Mouse (Mus musculus): ENCODE measurements at regions not wholly inside any gene's neighbourhood (a gene's known extent, or its start where the extent isn't known, plus 50 kb on each side); places are given as distances from the start of the nearest gene placed in this dataset.

DNA sequence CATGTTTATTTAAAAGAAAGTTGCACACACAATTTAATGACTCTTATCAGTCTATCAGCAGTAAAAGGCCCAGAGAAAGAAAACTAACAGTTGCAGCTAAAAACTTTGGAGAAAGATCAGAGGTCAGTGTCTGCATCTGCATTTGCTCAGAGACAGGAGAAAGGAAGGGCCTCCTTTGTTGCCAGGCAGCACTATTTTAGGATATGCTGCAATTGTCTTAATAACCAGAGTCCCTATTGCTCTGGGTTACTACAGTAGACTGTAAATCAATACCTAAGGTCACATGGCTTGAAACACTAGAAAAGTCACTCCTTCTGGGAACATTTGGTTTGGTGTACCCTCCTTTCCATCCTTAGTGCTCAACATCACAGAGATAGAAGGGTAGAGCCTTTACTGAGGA lies 175.7 kb downstream of the Hdgfl1 start:
- no peak for ATAC-seq (replicated peaks; ENCODE audit: low read depth, poor library complexity, severe bottlenecking)

DNA sequence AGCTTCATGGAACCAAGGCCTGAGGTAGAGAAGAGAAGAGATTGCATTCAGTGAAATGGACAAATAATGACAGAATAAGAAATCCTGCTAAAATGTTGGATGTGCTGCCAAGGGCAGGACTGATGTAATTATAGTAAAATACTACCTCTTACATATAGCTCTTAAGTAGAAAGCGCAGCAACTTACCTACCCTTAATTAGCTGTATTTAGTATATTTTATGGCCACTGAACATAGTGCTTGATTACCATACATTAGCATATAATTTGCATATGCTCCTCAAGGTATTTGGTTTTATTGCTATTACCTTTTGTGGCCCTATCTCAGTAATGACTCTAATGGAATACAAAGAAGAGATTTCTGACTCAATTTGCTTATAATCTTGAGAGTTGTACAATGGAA lies 176.2 kb downstream of the Hdgfl1 start:
- no peak for ATAC-seq (replicated peaks; ENCODE audit: low read depth, poor library complexity, severe bottlenecking)

DNA sequence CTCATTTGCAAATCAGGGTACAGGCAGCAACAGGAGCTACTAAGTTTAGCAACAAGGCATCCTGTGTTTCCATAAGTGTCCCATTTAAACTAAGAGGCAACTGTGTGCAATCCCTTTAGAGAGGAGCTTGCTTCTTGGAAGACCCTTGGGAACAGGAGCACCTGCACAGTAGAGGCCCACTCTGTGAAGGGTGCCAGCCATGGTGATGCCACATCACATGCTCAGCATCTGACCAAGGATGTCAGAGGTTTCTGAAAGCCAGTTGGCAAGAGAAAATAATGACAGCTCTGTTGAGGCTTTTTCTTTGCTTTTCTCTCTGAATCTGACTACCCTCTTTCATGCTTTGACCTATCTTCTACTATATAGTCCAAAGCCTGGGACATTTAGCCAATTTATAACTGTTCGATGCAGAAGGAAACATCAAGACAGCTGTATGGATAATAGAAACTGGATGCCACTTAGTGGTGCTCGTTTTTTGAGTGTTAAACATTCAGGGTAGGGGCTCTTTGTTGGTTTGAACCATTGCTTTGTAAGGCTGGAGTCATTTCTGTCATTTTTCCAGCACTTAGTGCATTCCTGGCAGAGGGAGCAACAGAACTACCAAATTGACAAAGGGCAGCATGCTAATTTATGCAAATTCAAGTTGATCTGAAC lies 193.9 kb downstream of the Hdgfl1 start:
- no peak for ATAC-seq (replicated peaks; ENCODE audit: low read depth, poor library complexity, severe bottlenecking)

DNA sequence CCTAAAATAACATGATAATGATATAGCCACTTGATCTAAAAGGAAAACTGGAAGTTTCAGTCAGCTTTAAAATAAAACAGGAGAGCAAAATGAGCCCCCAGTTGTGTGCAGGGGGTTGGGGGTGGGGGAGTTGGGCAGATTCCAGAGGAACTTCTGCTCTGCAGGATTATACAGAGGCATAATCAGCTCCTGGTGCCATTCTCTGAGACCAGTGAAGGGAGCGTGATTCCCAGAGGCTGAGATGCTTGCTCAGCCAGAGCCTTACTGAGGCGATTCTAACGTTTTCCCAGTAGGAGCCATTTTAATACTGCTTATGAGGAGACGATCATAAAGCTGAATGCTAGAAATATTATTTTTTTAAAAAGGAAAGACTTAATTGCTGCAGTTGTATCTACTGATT lies 200.5 kb downstream of the Hdgfl1 start:
- no peak for ATAC-seq (replicated peaks; ENCODE audit: low read depth, poor library complexity, severe bottlenecking)

DNA sequence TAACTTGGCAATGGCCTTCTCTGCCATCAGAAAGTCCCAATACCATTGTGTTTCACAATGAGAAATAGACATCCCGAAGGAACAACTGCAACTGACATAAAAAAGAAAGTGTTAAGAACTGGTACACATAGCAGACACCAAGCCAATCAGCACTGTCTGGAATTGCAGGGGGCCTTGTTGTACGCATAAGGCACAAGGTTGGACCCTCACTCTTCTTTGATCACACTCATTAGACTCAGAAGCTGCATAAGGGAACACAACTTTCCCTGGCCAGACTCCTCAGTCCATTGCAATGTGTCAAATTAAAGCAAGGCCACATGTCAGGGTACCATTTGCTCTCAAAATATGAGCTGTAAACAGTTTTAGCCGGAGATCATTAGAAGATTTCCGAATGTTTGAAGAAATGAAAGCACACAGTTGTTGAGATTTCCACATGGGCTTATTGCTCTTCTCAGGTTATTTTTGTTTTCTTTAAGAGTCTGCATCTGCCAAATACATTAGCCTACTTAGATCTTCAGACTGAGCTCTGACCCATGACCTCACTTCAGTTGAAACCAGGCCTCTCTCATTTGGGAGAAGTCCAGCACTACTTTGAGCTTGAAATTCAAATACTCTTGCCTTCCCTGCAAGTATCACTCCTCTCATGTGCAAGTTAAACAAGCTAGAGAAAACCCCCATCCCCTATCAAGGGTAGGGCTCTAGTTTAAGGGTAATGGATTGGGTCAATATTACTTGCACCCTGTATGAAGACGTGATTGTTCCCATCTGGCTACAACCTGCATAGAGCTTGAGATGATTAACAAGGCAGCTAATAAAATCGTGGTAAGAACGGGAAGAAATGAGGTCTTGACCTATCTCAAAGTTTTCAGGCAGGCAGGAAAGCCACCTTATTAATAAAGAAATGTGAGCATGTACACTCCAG lies 204.8 kb downstream of the Hdgfl1 start:
- ATAC-seq (replicated peaks; ENCODE audit: low read depth, poor library complexity, severe bottlenecking), result no peak

DNA sequence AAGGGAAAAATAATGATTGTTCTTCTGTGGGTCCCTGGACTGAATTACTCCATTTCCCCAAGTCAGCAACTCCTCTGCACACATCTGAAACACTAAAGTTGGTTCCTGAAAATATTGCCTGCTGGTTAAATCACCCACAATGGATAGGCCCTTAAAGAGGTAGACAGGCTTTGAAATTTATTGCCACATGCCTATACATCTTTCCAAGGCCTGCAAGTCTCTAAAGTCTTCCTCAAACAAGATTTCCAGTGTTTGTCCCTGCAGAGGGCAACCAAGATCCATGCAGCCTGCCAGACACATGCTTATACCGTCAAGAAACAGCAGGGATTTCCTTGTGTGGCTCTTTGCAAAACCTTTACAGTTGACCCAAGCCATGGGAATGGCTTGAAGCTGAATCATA lies 211.6 kb downstream of the Hdgfl1 start:
- ATAC-seq (replicated peaks; ENCODE audit: low read depth, poor library complexity, severe bottlenecking), result no peak

DNA sequence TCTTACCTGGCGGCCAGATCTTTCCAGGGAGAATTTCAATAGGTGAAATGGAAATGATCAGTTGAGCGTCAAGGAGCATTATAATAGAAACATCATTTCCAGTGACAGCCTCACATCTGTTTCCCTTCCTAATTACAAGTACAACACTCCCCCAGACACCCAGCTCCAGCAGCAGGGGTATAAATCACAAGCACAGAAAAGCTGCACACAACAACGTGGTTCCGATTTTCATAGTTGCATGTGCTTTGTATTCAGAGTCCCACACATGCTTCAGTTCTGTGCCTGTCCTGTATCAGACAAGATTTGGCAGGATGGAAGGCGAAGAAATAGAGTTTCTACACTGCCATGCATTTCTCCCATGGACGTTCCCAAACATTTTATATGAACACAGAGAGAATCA lies 215.7 kb downstream of the Hdgfl1 start:
- ATAC-seq (replicated peaks; ENCODE audit: low read depth, poor library complexity, severe bottlenecking), result no peak

DNA sequence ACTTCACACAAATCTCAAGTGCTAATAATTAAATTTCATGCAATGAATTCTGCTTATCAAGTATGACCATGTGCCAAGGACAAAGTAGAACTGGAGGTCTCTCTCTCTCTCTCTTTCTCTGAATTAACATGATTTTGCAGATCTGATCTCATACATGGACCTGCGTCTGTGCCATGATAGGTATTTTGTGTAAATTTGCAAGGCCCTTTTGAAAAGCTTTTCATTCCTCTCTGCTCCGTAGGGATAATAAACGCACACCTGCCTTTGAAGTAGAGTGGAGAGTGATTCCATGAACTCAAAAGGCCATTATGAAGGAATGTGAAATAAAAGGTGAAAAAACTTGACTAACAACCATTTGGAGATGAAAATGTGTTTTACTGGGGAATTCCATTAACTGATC lies 217.8 kb downstream of the Hdgfl1 start:
- no peak for ATAC-seq (replicated peaks; ENCODE audit: low read depth, poor library complexity, severe bottlenecking)

DNA sequence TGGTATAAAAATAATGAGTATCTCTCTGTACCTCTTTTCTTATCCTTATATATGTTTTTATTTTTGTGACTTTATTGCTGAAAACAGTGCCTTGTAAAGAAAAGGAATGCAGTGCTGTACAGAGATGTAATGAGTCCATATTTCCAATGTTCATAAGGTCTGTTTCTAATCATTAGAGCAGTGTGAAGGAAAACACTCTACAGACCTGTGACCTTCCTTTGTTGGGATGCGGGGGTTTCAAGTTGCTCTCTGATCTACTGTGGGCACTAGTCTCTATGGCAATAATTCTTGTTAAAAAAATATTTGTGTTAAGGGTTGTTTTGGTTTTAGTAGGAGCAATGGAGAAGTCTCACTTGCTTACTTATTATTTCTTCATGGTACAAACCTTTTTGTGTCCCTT lies 231.0 kb downstream of the Hdgfl1 start:
- no peak for ATAC-seq (replicated peaks; ENCODE audit: low read depth, poor library complexity, severe bottlenecking)

DNA sequence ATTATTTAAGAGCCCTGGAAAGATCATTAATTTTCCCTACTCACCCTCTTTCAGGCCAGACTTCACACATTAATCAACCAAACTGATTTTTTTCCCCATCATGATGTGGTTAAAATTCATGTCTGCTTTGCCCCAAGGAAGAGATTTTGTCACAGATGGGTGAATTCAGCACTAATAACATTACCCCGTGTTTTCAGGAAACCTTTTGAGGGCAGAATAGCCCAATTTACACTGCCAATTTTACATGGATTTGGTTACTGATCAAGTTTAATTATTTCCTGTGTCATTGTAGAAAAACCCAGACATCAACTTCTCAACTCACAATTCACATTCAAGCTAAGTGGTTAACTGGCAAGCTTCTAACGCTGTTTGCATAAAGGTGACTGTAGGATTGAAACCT lies 233.4 kb downstream of the Hdgfl1 start:
- no peak for ATAC-seq (replicated peaks; ENCODE audit: low read depth, poor library complexity, severe bottlenecking)

DNA sequence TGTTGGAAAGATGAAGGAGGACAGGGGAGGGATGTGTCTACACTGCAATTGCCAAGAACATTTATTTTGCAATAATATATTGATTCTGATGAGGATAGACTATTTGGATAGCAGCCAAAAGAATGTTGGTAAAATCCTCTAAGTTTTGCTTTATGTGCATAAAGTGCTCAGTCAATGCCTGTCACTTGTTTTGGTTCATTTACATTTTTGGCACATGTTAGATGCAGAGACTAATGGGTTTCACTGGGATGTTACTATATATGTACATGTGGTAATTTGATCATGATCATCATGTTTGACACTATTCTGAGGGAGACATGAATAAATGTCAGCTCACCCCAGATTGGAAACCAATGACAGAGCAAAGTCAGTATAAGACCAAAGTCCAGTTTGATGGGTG lies 237.2 kb downstream of the Hdgfl1 start:
- no peak for ATAC-seq (replicated peaks; ENCODE audit: low read depth, poor library complexity, severe bottlenecking)

DNA sequence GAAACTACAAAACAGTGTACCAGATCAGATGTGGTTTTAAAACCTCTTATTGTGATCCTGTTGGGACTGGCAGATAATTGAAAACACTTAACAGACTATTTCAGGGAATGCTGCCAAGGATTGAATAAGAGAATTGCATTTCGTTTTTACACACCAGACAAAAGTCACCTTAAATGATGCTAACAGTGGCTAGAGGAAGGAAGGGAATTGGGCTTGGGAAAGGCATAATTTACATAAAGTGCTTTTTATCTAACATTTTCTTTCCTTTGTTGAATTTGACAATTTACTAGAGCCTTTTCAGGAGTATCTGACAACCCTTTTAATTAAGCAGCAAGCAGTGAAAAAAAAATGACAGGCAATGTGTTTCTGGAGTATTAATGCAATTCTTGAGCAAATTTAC lies 250.9 kb downstream of the Hdgfl1 start:
- ATAC-seq (replicated peaks; ENCODE audit: low read depth, poor library complexity, severe bottlenecking), result no peak

DNA sequence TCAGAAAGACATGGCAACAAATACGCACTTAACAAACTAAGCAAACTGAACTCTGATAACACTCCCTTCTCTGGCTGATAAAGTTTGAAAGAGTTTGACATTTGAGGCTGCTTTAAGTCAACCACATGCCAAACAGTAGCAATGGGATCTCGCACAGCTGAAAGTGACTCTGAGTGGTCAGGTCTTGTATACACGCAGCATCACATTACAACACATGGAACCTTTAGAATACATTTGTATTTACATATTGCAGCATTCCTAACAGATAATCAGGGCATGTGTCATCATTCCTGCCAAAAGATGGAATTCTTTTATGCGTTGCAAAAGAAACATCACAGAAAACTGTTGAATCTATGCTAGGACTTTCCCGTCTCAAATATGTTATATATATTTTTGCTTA lies 251.5 kb downstream of the Hdgfl1 start:
- ATAC-seq (replicated peaks; ENCODE audit: low read depth, poor library complexity, severe bottlenecking), result no peak

DNA sequence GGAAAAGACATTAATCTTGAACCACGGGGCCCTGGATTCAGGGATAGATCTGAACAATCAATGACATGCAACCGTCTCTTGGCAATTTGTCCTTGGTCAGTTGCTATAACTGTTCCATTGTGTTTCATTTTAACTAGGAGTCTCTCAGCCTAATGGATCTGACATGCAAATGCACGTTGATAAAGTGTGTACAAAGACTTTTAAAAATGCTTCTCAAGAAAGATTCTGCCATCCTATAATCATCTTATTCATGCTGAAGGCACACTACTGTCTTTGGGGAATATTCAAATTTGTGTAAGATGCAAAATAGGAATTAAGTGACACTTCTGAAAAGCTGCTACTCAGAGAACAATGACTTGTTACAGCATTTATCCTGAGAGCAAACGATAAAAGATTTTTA lies 252.3 kb downstream of the Hdgfl1 start:
- no peak for ATAC-seq (replicated peaks; ENCODE audit: low read depth, poor library complexity, severe bottlenecking)

DNA sequence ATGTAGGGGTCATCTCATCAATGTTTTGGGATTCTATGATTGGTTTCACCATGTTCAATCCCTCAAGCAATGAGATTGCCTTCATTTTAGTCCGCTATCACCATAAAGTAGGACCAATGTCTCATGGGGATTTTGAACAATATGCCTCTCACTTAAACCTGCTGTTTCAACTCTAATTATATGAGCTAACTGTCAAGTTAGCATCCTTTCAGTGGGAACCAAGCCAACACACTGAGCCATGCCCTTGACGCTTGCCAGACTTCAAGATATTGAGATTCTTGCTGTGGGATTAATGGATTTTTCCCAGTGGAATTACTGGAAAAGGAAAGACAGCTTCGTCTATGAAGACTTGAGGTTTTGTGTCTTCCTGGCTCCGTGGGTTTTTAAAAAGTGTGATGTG lies 259.5 kb downstream of the Hdgfl1 start:
- ATAC-seq (replicated peaks; ENCODE audit: low read depth, poor library complexity, severe bottlenecking), result no peak

DNA sequence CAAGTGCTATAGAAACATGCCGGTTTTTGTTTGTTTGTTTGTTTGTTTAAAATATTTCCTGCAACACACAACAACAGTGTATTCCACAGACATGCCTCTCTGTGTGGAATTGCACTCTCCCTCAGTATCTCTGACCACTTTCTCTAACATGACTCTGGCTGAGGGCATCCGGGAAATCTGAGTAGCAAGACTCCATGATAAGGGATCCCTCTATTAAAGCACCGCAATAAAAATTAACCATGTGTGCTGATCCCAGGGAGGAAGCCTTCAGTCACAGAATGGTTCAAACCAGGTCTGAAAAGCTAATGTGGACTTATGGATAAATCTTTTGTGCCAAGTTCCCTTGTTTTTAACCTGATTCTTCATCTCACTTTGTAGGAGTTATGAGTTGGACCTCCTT lies 260.1 kb downstream of the Hdgfl1 start:
- no peak for ATAC-seq (replicated peaks; ENCODE audit: low read depth, poor library complexity, severe bottlenecking)

DNA sequence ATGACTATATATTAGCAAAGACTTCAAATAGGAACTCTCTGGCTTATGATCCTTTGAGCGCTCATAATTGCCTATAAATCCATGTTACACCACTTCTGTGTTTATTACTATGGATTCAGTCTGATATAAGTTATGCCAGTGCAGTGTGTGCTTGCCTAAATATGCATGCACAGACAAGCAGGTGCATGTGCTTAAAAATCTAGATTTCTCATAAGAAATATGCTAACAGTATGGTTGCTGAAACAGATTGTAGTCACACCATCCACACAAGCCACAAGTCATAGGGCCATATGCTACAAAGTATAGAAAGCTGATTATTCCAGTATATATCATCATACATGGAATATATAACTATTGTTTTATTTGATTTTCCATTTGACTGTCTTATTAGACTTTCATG lies 266.2 kb downstream of the Hdgfl1 start:
- no peak for ATAC-seq (replicated peaks; ENCODE audit: low read depth, poor library complexity, severe bottlenecking)

DNA sequence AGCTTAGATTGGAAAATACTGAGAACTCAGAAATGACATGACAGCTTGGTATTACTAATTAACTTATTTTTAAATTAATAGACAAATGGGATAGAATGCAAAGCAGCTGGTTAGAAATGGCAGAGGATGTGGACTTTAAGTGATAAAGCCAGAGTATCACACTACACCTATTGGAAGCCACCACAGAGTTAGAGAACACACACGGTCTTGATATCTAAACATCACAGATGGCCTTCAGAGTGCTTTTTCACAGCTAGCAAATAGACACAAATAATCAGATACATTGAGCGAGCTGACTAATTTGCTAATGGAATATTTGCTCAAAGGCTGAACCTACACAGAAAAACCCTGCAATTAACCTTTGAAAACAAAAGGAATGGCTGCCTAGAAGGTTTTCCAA lies 272.9 kb downstream of the Hdgfl1 start:
- ATAC-seq (replicated peaks; ENCODE audit: low read depth, poor library complexity, severe bottlenecking), result no peak

DNA sequence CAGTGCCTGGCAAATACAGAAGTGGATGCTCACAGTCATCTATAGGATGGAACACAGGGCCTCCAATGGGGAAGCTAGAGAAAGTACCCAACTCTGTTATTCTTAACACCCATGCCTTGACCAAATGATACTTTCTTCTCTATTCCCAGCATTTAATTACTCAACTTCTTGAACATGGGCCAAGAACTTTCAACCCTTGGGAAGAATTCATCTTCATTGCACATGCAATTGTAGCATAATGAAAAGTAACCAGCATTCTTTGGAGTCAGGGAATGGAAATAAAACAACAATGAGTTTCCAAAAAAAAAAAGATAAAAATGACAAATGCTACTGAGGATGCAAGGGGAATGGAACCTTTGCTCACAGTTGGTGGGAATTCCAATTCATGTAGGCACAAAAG lies 274.1 kb downstream of the Hdgfl1 start:
- no peak for ATAC-seq (replicated peaks; ENCODE audit: low read depth, poor library complexity, severe bottlenecking)

DNA sequence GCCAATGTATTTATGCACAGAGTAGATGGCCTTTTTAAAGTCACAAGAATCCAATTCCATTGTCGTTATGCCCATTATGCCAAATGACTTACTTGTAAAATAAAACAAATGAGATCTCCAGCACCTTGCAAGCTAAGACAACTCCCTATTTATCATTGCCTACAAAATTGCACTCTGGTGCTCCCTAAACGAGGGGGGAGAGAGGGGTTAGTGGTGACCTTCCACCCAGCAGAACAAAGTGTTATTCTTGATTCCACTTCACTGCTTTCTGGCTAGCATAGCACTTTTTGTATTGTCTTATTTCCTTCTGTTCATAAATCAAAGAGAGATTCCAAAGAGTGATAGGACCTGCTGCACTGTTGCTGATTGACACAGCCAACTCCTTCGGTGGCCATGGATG lies 300.6 kb downstream of the Hdgfl1 start:
- ATAC-seq (replicated peaks; ENCODE audit: low read depth, poor library complexity, severe bottlenecking), result no peak

DNA sequence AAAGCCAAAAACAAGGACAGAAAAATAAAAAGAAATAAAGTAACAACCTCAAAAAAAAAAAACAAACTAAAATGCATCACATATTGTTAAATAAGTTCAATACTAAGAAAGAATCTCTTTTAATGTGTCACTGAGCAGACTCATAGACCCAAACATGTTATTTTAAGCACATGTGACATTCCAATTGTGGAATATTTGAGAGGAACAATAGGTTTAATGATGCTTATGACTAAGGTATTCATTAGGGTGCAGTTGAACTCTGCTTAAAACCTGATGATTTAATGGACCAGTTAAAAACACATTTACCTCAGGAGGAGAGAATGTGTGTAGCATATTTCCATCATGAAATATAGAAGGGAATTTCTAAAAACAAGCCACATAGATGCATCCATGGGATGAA lies 302.4 kb downstream of the Hdgfl1 start:
- no peak for ATAC-seq (replicated peaks; ENCODE audit: low read depth, poor library complexity, severe bottlenecking)

DNA sequence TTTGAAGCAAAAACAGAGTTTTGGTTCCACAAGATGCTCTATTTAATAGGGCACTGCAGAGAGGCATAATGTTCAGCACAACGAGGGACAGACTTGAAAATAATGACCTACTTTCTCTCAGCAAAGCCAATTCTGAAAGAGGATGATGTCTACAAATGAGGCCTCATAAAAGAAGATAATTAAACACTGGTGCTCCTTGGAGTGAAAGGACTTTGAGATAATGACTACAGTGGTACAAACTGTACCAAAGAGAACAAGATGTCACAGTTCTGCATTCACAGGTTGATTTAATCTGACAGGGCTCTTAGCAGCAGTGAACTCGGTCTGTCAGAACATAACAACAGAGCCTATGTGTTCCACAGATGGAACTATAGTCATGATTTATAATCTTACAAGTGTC lies 305.4 kb downstream of the Hdgfl1 start:
- no peak for ATAC-seq (replicated peaks; ENCODE audit: low read depth, poor library complexity, severe bottlenecking)
